Mouse (Mus musculus) liver, adult (tissue): ENCODE measurements at regions not wholly inside any gene's neighbourhood (a gene's known extent, or its start where the extent isn't known, plus 50 kb on each side); places are given as distances from the start of the nearest gene placed in this dataset.

ENCODE experiments used
- GATA4 ChIP-seq: IDR thresholded peaks from 2 replicates; pipeline ENCODE4 v1.6.1; 2014; ENCODE audit warnings: mild to moderate bottlenecking, low read length; ENCODE audit not compliant: insufficient replicate concordance

GRCm38 (mm10) chr13:60319861-60320602 lies 142.9 kb upstream of the Gas1 start:
- TF ChIP-seq GATA4 = no peak

GRCm38 (mm10) chr13:60322579-60322978 lies 145.4 kb upstream of the Gas1 start:
- TF ChIP-seq GATA4 = no peak

GRCm38 (mm10) chr13:60330475-60331258 lies 153.5 kb upstream of the Gas1 start:
- TF ChIP-seq GATA4 = no peak

GRCm38 (mm10) chr13:60336196-60336595 lies 159.0 kb upstream of the Gas1 start:
- no peak for TF ChIP-seq GATA4

- TF ChIP-seq GATA4 = no peak
These were observed 160.2 kb upstream of the Gas1 start for GRCm38 (mm10) chr13:60337383-60337782.

- TF ChIP-seq GATA4 = no peak
These were observed 160.9 kb upstream of the Gas1 start for GRCm38 (mm10) chr13:60338107-60338506.

- TF ChIP-seq GATA4 = no peak
These were observed 162.9 kb upstream of the Gas1 start for GRCm38 (mm10) chr13:60340068-60340467.

- no peak for TF ChIP-seq GATA4
These were observed 170.7 kb upstream of the Gas1 start for GRCm38 (mm10) chr13:60347881-60348280.

- TF ChIP-seq GATA4 = no peak
These were observed 171.3 kb upstream of the Gas1 start for GRCm38 (mm10) chr13:60348438-60348837.

GRCm38 (mm10) chr13:60355707-60356490 lies 178.7 kb upstream of the Gas1 start:
- no peak for TF ChIP-seq GATA4

- no peak for TF ChIP-seq GATA4
These were observed 181.4 kb upstream of the Gas1 start for GRCm38 (mm10) chr13:60358408-60359060.

- no peak for TF ChIP-seq GATA4
These were observed 187.9 kb upstream of the Gas1 start for GRCm38 (mm10) chr13:60364778-60365672.

- no peak for TF ChIP-seq GATA4
These were observed 192.1 kb upstream of the Gas1 start for GRCm38 (mm10) chr13:60369216-60369615.

GRCm38 (mm10) chr13:60371656-60372055 lies 194.5 kb upstream of the Gas1 start:
- TF ChIP-seq GATA4 = no peak
